Mouse (Mus musculus) gastrocnemius, postnatal 10 days (tissue): Measurements from ENCODE around the gene Ap5m1. TPM values are rescaled to one million over a fixed set of nuclear protein-coding genes. Genes with fewer than 3 reads are reported as not detected.

ENCODE experiments used
- DNase-seq: peaks from one replicate; pipeline ENCODE4 v3.0.0; 2021; ENCODE audit warnings: mixed read lengths
- total RNA-seq, 2 experiments: library from RNA; stranded (reverse); gene quantifications; 2 replicates each; pipeline ENCODE4 v1.2.3; 2021

Ap5m1 gene
- total RNA-seq, 2 experiments from 2014 or later: 9.3 to 10.8 TPM

GRCm38 (mm10) chr14:49127162-49127779, 61.4 kb downstream of the Ap5m1 start:
- no peak for DNase-seq

- DNase-seq: no peak
Measured at GRCm38 (mm10) chr14:49128544-49129263, 62.8 kb downstream of the Ap5m1 start.

- no peak for DNase-seq
Measured at GRCm38 (mm10) chr14:49132391-49132790, 66.5 kb downstream of the Ap5m1 start.

- DNase-seq: no peak
Measured at GRCm38 (mm10) chr14:49138171-49138570, 72.3 kb downstream of the Ap5m1 start.

- DNase-seq: no peak
Measured at GRCm38 (mm10) chr14:49140756-49141155, 74.9 kb downstream of the Ap5m1 start.

Other genes with a start within 250 kb of the Ap5m1 start
- 10 to 100 TPM; 22.3 to 28.0 TPM for gene Exoc5, start 556 bp downstream of the Ap5m1 start, total RNA-seq
- 10 to 100 TPM; 20.9 to 24.9 TPM for gene Naa30, start 106.1 kb downstream of the Ap5m1 start, total RNA-seq
- not detected for gene ccdc198, start 179.4 kb downstream of the Ap5m1 start, total RNA-seq